Mouse (Mus musculus): ENCODE results near the gene Mvb12b. TPM values are rescaled to one million over a fixed set of nuclear protein-coding genes. Genes with fewer than 3 reads are reported as not detected.
"Not testable (repeated sequence)": the region's sequence is repeated elsewhere in the genome, so short reads cannot be mapped to it uniquely, and the experiment has no call there.

The Mvb12b gene
- polyA plus RNA-seq, 1 experiment from 2014 or later: 43.7 TPM

DNA sequence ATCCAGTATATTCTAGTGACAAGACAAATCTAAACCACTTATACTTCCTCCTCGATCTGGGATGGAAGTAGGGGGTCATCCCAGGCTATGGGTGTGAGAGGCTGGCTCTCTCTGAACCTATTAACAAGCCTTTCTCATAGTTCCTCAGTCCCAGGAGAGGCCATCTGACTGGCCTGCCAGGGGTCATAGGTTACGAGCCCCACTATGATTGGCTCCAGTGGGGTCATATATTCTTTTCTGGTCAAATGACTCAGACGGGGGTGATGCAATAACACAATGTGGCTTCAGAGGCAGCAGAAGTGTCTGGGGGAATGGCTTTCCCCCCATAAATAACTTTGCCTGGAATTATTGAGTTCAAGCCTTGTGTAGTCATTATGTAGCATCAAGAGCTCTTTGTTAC lies 31.1 kb upstream of the Mvb12b start:
- WGBS: 41% methylated on average over 3 of the region's 3 CpGs
- Histone ChIP-seq H3K4me3 (ENCODE audit: low read depth, low read length) (no peak overlapping the region), H3K9ac (ENCODE audit: low read length) (no peak overlapping the region), H3K27ac (ENCODE audit: low read depth, low read length) (peak overlapping the region; percentile 77; the same call in 1 of the 2 replicates), H3K36me3 (ENCODE audit: control insufficient read depth, insufficient read depth, low read length) (no peaks in the 10 kb centered on the region), H3K9me3 (ENCODE audit: control insufficient read depth, low read length) (no peaks in the 10 kb centered on the region), H3K4me2 (ENCODE audit: low read depth) (no peak overlapping the region), H3K27me3 (ENCODE audit: control insufficient read depth, insufficient read depth, low read length) (no peaks in the 10 kb centered on the region), H3K4me1 (ENCODE audit: control insufficient read depth, insufficient read depth, low read length) (peaks cover 4% of the 10 kb centered on the region; the same call in 1 of the 2 replicates)
- peak; percentile 18 for DNase-seq (ENCODE audit: low spot score)
- no peak for ATAC-seq (ENCODE audit: insufficient read depth, low FRiP score, low TSS enrichment)

DNA sequence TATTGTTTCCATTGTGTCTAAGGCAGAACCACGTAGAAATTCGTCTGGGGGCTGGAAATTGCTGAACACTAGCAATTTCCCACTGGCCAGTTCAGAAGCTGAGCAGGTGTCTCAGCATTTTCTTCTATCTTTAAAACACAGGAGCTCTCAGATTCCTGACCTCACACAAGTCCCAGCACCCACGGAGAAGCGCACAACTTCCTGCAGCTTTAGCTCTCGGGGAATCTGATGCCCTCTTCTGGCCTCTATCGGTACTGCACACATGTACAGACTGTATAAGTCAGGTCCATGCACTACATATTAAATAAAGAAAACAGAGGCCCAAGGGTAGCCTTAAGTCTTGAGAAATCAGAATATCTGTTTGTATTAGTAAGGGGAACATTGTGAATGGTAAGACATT lies 30.6 kb upstream of the Mvb12b start:
- Histone ChIP-seq H3K4me1 (ENCODE audit: control insufficient read depth, insufficient read depth, low read length) (peaks cover 4% of the 10 kb centered on the region; the same call in 1 of the 2 replicates), H3K9ac (ENCODE audit: low read length) (no peak overlapping the region), H3K4me2 (ENCODE audit: low read depth) (no peak overlapping the region), H3K36me3 (ENCODE audit: control insufficient read depth, insufficient read depth, low read length) (no peaks in the 10 kb centered on the region), H3K4me3 (ENCODE audit: low read depth, low read length) (no peak overlapping the region), H3K27me3 (ENCODE audit: control insufficient read depth, insufficient read depth, low read length) (no peaks in the 10 kb centered on the region), H3K27ac (ENCODE audit: low read depth, low read length) (no peak overlapping the region), H3K9me3 (ENCODE audit: control insufficient read depth, low read length) (no peaks in the 10 kb centered on the region)
- WGBS: 71% methylated on average over 6 of the region's 6 CpGs
- no peak for ATAC-seq (ENCODE audit: insufficient read depth, low FRiP score, low TSS enrichment)
- peak; percentile 26 for DNase-seq (ENCODE audit: low spot score)

DNA sequence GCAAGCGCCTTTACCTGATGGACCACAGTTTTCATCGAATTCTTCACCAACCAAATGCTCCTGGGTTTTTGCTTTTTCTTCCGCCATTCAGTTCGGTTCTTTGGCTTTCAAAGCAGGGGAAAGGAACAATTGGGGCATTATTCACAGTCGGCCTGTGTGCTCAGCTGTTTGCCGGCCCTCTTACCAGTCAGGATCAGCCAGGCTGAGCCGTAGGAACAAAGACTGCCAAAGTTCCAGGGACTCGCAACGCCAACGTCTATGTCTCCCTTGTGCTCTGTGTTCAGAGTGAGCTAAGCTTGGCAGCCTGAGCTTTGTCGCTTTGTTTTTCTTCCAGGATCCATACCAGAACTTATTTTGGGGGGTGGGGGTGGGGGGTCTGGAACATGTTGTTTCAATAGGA lies 28.9 kb upstream of the Mvb12b start:
- Histone ChIP-seq H3K27ac (ENCODE audit: low read depth, low read length) (0 out of 2 replicates have a peak overlapping the region, but pooled peaks have one; percentile 17), H3K27me3 (ENCODE audit: control insufficient read depth, insufficient read depth, low read length) (no peaks in the 10 kb centered on the region), H3K4me3 (ENCODE audit: low read depth, low read length) (no peak overlapping the region), H3K9ac (ENCODE audit: low read length) (no peak overlapping the region), H3K36me3 (ENCODE audit: control insufficient read depth, insufficient read depth, low read length) (no peaks in the 10 kb centered on the region), H3K4me1 (ENCODE audit: control insufficient read depth, insufficient read depth, low read length) (peaks cover 4% of the 10 kb centered on the region; the same call in 1 of the 2 replicates), H3K9me3 (ENCODE audit: control insufficient read depth, low read length) (no peaks in the 10 kb centered on the region), H3K4me2 (ENCODE audit: low read depth) (no peak overlapping the region)
- DNase-seq (ENCODE audit: low spot score): peak; percentile 37
- ATAC-seq (ENCODE audit: insufficient read depth, low FRiP score, low TSS enrichment): no peak
- 47% methylated on average over 11 of the region's 11 CpGs for WGBS

DNA sequence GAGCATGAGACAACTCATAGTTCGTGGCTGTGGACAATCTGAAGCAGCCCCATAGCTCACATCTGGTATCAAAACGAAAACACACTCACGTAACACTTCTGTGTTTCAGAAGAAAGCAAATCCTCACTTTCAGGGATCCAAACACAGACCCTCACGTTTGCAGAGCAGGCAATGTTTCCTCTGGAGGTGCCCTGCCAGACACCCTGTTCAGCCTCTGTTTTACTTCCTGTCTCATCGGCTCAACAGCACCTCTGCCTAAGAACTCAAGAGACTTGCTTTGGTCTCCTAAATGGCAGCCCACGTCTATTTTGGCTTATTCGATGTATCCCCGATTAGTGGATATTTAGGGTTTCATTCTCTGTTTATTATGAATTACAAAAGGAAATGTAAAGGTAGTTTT lies 27.3 kb upstream of the Mvb12b start:
- DNase-seq (ENCODE audit: low spot score) (no peak), ATAC-seq (ENCODE audit: insufficient read depth, low FRiP score, low TSS enrichment) (no peak)
- H3K4me1 ChIP-seq (ENCODE audit: control insufficient read depth, insufficient read depth, low read length): 0 out of 2 replicates have a peak, but pooled peaks cover under 1% of the 10 kb centered on the region
- WGBS: 70% methylated on average over 8 of the region's 8 CpGs
- H3K9me3 ChIP-seq (ENCODE audit: control insufficient read depth, low read length): no peaks in the 10 kb centered on the region
- H3K4me2 ChIP-seq (ENCODE audit: low read depth): no peak overlapping the region
- no peaks in the 10 kb centered on the region for H3K36me3 ChIP-seq (ENCODE audit: control insufficient read depth, insufficient read depth, low read length)
- H3K9ac ChIP-seq (ENCODE audit: low read length): no peak overlapping the region
- no peak overlapping the region for H3K4me3 ChIP-seq (ENCODE audit: low read depth, low read length)
- no peaks in the 10 kb centered on the region for H3K27me3 ChIP-seq (ENCODE audit: control insufficient read depth, insufficient read depth, low read length)
- H3K27ac ChIP-seq (ENCODE audit: low read depth, low read length): no peak overlapping the region

DNA sequence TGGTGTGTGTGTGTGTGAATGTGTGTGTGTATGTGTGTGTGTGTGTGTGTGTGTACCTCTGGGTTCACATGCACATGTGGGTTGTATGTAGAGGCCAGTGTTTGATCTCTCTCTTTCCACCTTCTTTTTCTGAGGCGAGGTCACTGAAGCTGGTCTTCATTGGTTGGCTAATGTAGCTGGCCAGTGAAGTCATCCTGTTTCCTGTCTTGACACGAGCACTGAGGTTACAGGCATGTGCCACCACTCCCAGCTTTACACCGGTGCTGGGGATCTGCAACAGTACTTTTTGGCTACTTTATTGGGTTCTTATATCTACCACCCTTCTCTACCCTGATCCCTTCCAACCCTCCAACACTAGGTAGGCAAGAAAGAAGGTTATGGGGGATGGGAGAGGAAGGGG lies 26.6 kb upstream of the Mvb12b start:
- ATAC-seq (ENCODE audit: insufficient read depth, low FRiP score, low TSS enrichment): no peak
- 72% methylated on average over 3 of the region's 3 CpGs for WGBS

DNA sequence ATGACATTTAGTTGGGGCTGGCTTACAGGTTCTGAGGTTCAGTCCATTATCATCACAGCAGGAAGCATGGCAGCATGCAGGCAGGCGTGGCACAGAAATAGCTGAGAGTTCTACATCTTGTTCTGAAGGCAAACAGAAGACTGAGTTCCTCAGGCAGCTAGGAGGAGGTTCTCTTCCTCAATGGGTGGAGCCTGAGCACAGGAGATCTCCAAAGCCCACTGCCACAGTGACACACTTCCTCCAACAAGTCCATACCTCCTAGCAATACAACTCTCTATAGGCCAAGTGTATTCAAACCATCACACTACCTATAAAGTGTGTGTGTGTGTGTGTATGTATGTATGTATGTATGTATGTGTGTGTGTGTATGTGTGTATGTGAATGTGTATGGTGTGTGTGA lies 25.9 kb upstream of the Mvb12b start:
- H3K4me1 ChIP-seq (ENCODE audit: control insufficient read depth, insufficient read depth, low read length); H3K27ac ChIP-seq (ENCODE audit: low read depth, low read length); H3K36me3 ChIP-seq (ENCODE audit: control insufficient read depth, insufficient read depth, low read length); DNase-seq (ENCODE audit: low spot score); H3K4me3 ChIP-seq (ENCODE audit: low read depth, low read length); H3K4me2 ChIP-seq (ENCODE audit: low read depth); H3K9me3 ChIP-seq (ENCODE audit: control insufficient read depth, low read length); H3K9ac ChIP-seq (ENCODE audit: low read length); ATAC-seq (ENCODE audit: insufficient read depth, low FRiP score, low TSS enrichment); H3K27me3 ChIP-seq (ENCODE audit: control insufficient read depth, insufficient read depth, low read length): not testable (repeated sequence)
- 71% methylated on average over 1 of the region's 1 CpGs for WGBS

More for the DNA sequence above, 26.6 kb upstream of the Mvb12b start:
- Histone ChIP-seq H3K36me3 (ENCODE audit: control insufficient read depth, insufficient read depth, low read length) (no peaks in the 10 kb centered on the region), H3K4me1 (ENCODE audit: control insufficient read depth, insufficient read depth, low read length) (no peaks in the 10 kb centered on the region), H3K4me3 (ENCODE audit: low read depth, low read length) (no peak overlapping the region), H3K4me2 (ENCODE audit: low read depth) (no peak overlapping the region), H3K27ac (ENCODE audit: low read depth, low read length) (no peak overlapping the region), H3K9me3 (ENCODE audit: control insufficient read depth, low read length) (no peaks in the 10 kb centered on the region), H3K9ac (ENCODE audit: low read length) (no peak overlapping the region), H3K27me3 (ENCODE audit: control insufficient read depth, insufficient read depth, low read length) (no peaks in the 10 kb centered on the region)
- no peak for DNase-seq (ENCODE audit: low spot score)

DNA sequence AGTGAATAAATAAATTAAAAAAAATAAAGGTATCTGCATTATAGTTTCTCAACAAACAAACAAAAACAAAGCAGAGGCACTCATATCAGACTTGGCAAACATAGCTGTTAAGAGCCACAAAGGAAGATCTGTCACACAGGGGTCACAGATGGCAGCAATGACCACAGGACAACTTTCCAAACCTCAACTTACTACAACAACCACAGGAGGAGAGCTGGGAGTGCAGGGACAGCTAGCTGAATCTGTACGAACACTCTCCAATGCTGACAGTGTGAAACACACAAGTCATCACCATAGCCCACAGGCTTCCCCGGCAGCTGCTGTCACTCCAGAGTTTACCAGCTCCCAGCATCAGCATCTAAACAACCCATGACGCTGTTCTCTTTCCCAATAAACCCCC lies 25.0 kb upstream of the Mvb12b start:
- Histone ChIP-seq H3K9me3 (ENCODE audit: control insufficient read depth, low read length) (no peaks in the 10 kb centered on the region), H3K27ac (ENCODE audit: low read depth, low read length) (no peak overlapping the region), H3K4me1 (ENCODE audit: control insufficient read depth, insufficient read depth, low read length) (no peaks in the 10 kb centered on the region), H3K36me3 (ENCODE audit: control insufficient read depth, insufficient read depth, low read length) (no peaks in the 10 kb centered on the region), H3K27me3 (ENCODE audit: control insufficient read depth, insufficient read depth, low read length) (no peaks in the 10 kb centered on the region), H3K4me2 (ENCODE audit: low read depth) (no peak overlapping the region), H3K9ac (ENCODE audit: low read length) (no peak overlapping the region), H3K4me3 (ENCODE audit: low read depth, low read length) (no peak overlapping the region)
- no peak for ATAC-seq (ENCODE audit: insufficient read depth, low FRiP score, low TSS enrichment)
- WGBS: 78% methylated on average over 3 of the region's 3 CpGs
- no peak for DNase-seq (ENCODE audit: low spot score)

DNA sequence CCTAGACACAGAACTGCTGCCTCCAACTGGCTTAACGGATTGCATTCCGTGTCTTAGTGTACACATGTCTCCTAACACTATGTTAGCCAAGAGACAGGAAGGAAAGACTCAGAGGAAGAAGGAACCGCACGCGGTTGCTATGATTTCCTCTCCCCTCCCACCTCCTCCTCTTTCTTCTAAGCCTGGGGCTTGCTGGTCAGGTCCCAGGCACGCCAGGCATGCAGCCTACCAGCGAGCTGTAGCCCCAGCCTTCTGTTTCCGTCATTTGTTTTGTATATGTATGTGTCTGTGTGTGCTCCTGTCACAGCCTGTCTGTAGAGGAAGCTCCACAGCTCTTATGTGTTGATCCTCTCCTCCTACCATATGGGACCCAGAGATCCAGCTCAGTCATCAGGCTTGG lies 20.6 kb upstream of the Mvb12b start:
- no peaks in the 10 kb centered on the region for H3K27me3 ChIP-seq (ENCODE audit: control insufficient read depth, insufficient read depth, low read length)
- no peak overlapping the region for H3K4me3 ChIP-seq (ENCODE audit: low read depth, low read length)
- ATAC-seq (ENCODE audit: insufficient read depth, low FRiP score, low TSS enrichment) (no peak), DNase-seq (ENCODE audit: low spot score) (peak; percentile 24)
- H3K9me3 ChIP-seq (ENCODE audit: control insufficient read depth, low read length): no peaks in the 10 kb centered on the region
- no peak overlapping the region for H3K4me2 ChIP-seq (ENCODE audit: low read depth)
- no peaks in the 10 kb centered on the region for H3K36me3 ChIP-seq (ENCODE audit: control insufficient read depth, insufficient read depth, low read length)
- H3K9ac ChIP-seq (ENCODE audit: low read length): no peak overlapping the region
- no peak overlapping the region for H3K27ac ChIP-seq (ENCODE audit: low read depth, low read length)
- H3K4me1 ChIP-seq (ENCODE audit: control insufficient read depth, insufficient read depth, low read length): no peaks in the 10 kb centered on the region
- 71% methylated on average over 8 of the region's 8 CpGs for WGBS

DNA sequence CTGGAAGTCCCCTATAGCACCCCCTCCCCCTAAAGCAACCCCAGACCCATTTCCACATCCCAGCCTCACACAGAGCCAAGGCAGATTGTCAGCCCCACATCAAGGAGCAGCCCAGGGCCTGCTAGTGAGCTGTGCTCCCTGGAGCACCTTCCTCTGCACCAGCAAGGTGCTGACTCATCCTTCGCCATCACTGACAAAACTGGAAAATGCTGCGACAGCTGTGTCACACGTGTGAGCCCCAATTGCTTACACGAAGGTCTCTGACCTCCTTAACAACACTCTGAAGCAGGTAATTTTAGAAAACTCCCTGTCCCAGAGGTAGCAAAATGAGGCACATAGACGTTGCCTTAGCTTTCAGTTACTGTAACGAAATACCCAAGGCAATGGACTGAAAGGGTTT lies 19.4 kb upstream of the Mvb12b start:
- 92% methylated on average over 6 of the region's 6 CpGs for WGBS
- H3K4me1 ChIP-seq (ENCODE audit: control insufficient read depth, insufficient read depth, low read length): no peaks in the 10 kb centered on the region
- H3K27me3 ChIP-seq (ENCODE audit: control insufficient read depth, insufficient read depth, low read length): no peaks in the 10 kb centered on the region
- no peak overlapping the region for H3K27ac ChIP-seq (ENCODE audit: low read depth, low read length)
- no peaks in the 10 kb centered on the region for H3K36me3 ChIP-seq (ENCODE audit: control insufficient read depth, insufficient read depth, low read length)
- no peak overlapping the region for H3K4me2 ChIP-seq (ENCODE audit: low read depth)
- ATAC-seq (ENCODE audit: insufficient read depth, low FRiP score, low TSS enrichment) (no peak), DNase-seq (ENCODE audit: low spot score) (no peak)
- H3K4me3 ChIP-seq (ENCODE audit: low read depth, low read length): no peak overlapping the region
- H3K9me3 ChIP-seq (ENCODE audit: control insufficient read depth, low read length): no peaks in the 10 kb centered on the region
- H3K9ac ChIP-seq (ENCODE audit: low read length): no peak overlapping the region
